Mouse (Mus musculus): ENCODE results near the gene Vmn2r98. TPM values are rescaled to one million over a fixed set of nuclear protein-coding genes. Genes with fewer than 3 reads are reported as not detected.
"Not testable (repeated sequence)": the region's sequence is repeated elsewhere in the genome, so short reads cannot be mapped to it uniquely, and the experiment has no call there.

Vmn2r98 gene
- not detected in 2 replicates for polyA plus RNA-seq (2015; fragmentation: Nextera tagmentation; extraction: Ambion mirVana)

DNA sequence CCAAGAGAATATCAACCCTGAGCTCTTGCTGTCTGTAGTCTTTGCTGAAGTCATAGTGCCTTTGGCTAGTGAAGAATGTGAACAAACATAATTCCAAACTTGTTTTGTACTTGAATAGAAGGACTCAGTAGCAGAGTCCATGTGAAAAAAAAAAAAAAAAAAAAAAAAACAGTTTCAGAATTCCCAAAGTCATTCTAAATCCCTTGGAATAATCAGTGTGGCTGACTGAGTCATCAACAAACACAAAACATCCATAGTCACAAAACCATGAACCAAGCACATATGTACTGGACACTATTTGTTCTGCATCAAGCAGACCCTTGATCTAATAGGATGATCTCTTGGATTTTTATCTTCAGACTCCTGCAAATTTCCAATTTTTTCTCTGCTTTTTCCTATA lies at the start of gene Vmn2r98:
Gene Vmn2r98 (plus strand): TSS at position 301 of the 400 bp plus-strand sequence.
- H3K4me1 ChIP-seq; H3K4me3 ChIP-seq (replicated peaks); ATAC-seq (replicated peaks; ENCODE audit: low FRiP score); H3K4me2 ChIP-seq; H3K27me3 ChIP-seq; H3K36me3 ChIP-seq; H3K9me3 ChIP-seq (replicated peaks); H3K9ac ChIP-seq; H3K27ac ChIP-seq: not testable (repeated sequence)

GRCm38 (mm10) chr17:19031441-19031840 lies 21.8 kb upstream of the Vmn2r98 start:
- H3K27me3 ChIP-seq; H3K36me3 ChIP-seq; ATAC-seq (replicated peaks; ENCODE audit: low FRiP score); H3K4me3 ChIP-seq (replicated peaks); H3K4me2 ChIP-seq; H3K9ac ChIP-seq; H3K27ac ChIP-seq; H3K4me1 ChIP-seq; H3K9me3 ChIP-seq (replicated peaks): not testable (repeated sequence)
- 61% methylated on average over 1 of the region's 1 CpGs for WGBS

- Histone ChIP-seq H3K4me2 (no peak overlapping the region), H3K9ac (no peak overlapping the region), H3K9me3 (replicated peaks) (peaks cover 8% of the 10 kb centered on the region), H3K4me1 (no peaks in the 10 kb centered on the region), H3K27ac (no peak overlapping the region), H3K36me3 (no peaks in the 10 kb centered on the region), H3K4me3 (replicated peaks) (no peak overlapping the region), H3K27me3 (no peaks in the 10 kb centered on the region)
- whole genome bisulfite sequencing, result 71% methylated on average over 2 of the region's 2 CpGs
- no peak for ATAC-seq (replicated peaks; ENCODE audit: low FRiP score)
Measured at GRCm38 (mm10) chr17:19031962-19032361, 21.3 kb upstream of the Vmn2r98 start.

DNA sequence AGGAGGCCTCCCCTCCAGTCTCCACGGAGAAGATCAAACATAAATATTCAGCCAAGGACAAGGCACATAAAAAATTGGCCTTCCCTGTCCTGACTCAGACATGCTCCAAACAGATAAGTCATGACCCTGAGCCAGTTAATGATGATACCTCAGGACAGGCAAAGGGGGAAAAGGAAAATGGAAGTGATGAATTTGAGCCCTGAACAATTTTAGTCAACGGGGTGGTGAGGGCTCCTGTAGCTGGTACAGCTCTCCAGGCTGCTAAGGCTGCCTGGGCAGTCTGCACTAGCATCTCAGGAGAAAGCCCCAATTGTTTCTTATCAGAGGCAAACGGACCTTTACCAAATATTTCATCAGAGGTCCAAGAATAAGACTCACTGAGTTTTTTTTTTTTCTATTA lies 20.5 kb upstream of the Vmn2r98 start:
- 65% methylated on average over 3 of the region's 3 CpGs for WGBS
- no peaks in the 10 kb centered on the region for H3K27me3 ChIP-seq
- H3K36me3 ChIP-seq, result no peaks in the 10 kb centered on the region
- H3K4me2 ChIP-seq, result no peak overlapping the region
- no peak for ATAC-seq (replicated peaks; ENCODE audit: low FRiP score)
- no peak overlapping the region for H3K4me3 ChIP-seq (replicated peaks)
- H3K27ac ChIP-seq, result no peak overlapping the region
- H3K9ac ChIP-seq, result no peak overlapping the region
- H3K9me3 ChIP-seq (replicated peaks), result peaks cover 12% of the 10 kb centered on the region
- no peaks in the 10 kb centered on the region for H3K4me1 ChIP-seq

Other genes starting within 250 kb of the Vmn2r98 start
- 0.04 TPM in 1 of 2 replicates, not detected in the other for gene Vmn2r97, start 139.2 kb upstream of the Vmn2r98 start, polyA plus RNA-seq (2015; fragmentation: Nextera tagmentation; extraction: Ambion mirVana)

All from kidney, embryonic 15.5 days (tissue).